Mouse (Mus musculus): ENCODE measurements around the gene Gm21987.

GRCm38 (mm10) chr16:38352031-38352430, 5.2 kb downstream of the Gm21987 start:
- TF ChIP-seq CTCF (IDR thresholded peaks at IDR 0.05; ENCODE audit: low read depth) = no peak
- no peak for TF ChIP-seq EP300 (IDR thresholded peaks at IDR 0.05; ENCODE audit: low read depth)
